Mouse (Mus musculus): ENCODE data around the gene Hspb2.

Gene Hspb2

GRCm38 (mm10) chr9:50709108-50709507 lies 43.0 kb downstream of the Hspb2 start:
- DNase-seq: peak; percentile 76 to 82

- no peak for DNase-seq
Observed at GRCm38 (mm10) chr9:50704907-50705306, 47.2 kb downstream of the Hspb2 start.
